Mouse (Mus musculus): ENCODE results near the gene Fras1.

DNA sequence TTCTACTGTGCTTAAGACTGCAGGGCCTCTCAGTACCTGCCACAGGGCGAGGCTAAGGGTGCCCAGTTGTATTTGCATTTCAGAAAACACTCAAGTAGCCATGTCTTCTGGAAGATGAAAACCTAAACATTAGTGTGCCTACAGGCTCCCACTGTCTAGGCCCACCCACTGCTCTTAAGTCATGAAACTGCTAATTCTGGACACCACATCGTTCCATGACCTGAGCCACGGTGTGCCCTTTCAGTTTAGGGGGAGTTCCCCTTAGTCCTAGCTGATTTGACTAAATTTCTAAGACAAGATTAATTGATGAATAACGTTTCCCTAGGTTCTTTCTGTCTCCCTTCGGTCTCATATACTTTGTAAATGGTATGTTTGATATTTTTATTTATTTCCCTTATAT, 222.0 kb downstream of the Fras1 start:
- TF ChIP-seq EP300 (IDR thresholded peaks at IDR 0.05; ENCODE audit: low read depth) (no peak), CTCF (IDR thresholded peaks at IDR 0.05; ENCODE audit: low read depth) (no peak)

All from heart, postnatal 0 days (tissue).